In genomic region chr9:30755586-30755985, GRCm38 (mm10) we compare ENCODE assay signal across 27 mouse cellular contexts.
A peak's percentile ranks its signal among the peaks of the same experiment; 100 is the strongest.
DNase-seq lines count a peak whose midpoint lies in the region; ATAC-seq and TF ChIP-seq lines count a peak whose summit lies in the region.
"Had no signal": no experiment of that assay in that cellular context is flagged by ENCODE, and none has a peak within 500 bp of the region (broad histone marks: within the 10 kb centered on the region; RNA-seq: fewer than 3 reads in every experiment).

No protein-coding gene starts in this region.

- no peaks in the 10 kb centered on the region for H3K4me1 ChIP-seq in kidney, embryonic 16.5 days (ENCODE audit: insufficient read depth, low read length)
- H3K4me1 ChIP-seq in midbrain, embryonic 11.5 days (ENCODE audit: control insufficient read depth, insufficient read depth, low read length), result no peaks in the 10 kb centered on the region
- no peaks in the 10 kb centered on the region for H3K4me1 ChIP-seq in midbrain, embryonic 15.5 days
- H3K4me1 ChIP-seq: embryonic facial prominence, embryonic 13.5 days; embryonic facial prominence, embryonic 15.5 days; forebrain, embryonic 10.5 days; forebrain, embryonic 12.5 days had no signal

- TF ChIP-seq CTCF in gastrocnemius, adult 2 months (IDR thresholded peaks at IDR 0.05), result no peak

- ATAC-seq in kidney, embryonic 16.5 days (ENCODE audit: low FRiP score, low TSS enrichment), result peak; percentile 57; the same call in 1 of the 2 replicates
- no peak for ATAC-seq in midbrain, embryonic 11.5 days (ENCODE audit: low FRiP score)
- no peak for ATAC-seq in midbrain, embryonic 15.5 days (replicated peaks)
- ATAC-seq: CD4-positive, CD25-positive, alpha-beta regulatory T cell, adult 4 months; forebrain, embryonic 14.5 days; forebrain, embryonic 16.5 days had no signal

- no peaks in the 10 kb centered on the region for H3K36me3 ChIP-seq in kidney, embryonic 16.5 days (ENCODE audit: insufficient read depth, low read length)
- no peaks in the 10 kb centered on the region for H3K36me3 ChIP-seq in midbrain, embryonic 11.5 days (ENCODE audit: control insufficient read depth, insufficient read depth, low read length)
- no peaks in the 10 kb centered on the region for H3K36me3 ChIP-seq in midbrain, embryonic 15.5 days (replicated peaks)
- H3K36me3 ChIP-seq: embryonic facial prominence, embryonic 13.5 days; embryonic facial prominence, embryonic 15.5 days; forebrain, embryonic 10.5 days; forebrain, embryonic 12.5 days; G1E had no signal

- 46% methylated on average over 1 of the region's 1 CpGs for WGBS in kidney, embryonic 16.5 days
- WGBS in midbrain, embryonic 11.5 days, result 85% methylated on average over 1 of the region's 1 CpGs
- 81% methylated on average over 1 of the region's 1 CpGs for WGBS in midbrain, embryonic 15.5 days

- H3K27ac ChIP-seq in gastrocnemius, adult 2 months, result peak overlapping the region; percentile 16; the same call in 1 of the 2 replicates
- no peak overlapping the region for H3K27ac ChIP-seq in kidney, embryonic 16.5 days (ENCODE audit: low read length)
- no peak overlapping the region for H3K27ac ChIP-seq in midbrain, embryonic 11.5 days (ENCODE audit: low read depth, low read length)
- H3K27ac ChIP-seq in midbrain, embryonic 15.5 days, result no peak overlapping the region
- H3K27ac ChIP-seq: embryonic facial prominence, embryonic 13.5 days; embryonic facial prominence, embryonic 15.5 days; forebrain, embryonic 10.5 days; forebrain, embryonic 12.5 days had no signal

- H3K27me3 ChIP-seq in kidney, embryonic 16.5 days (ENCODE audit: insufficient read depth, low read length), result no peaks in the 10 kb centered on the region
- H3K27me3 ChIP-seq in midbrain, embryonic 11.5 days (ENCODE audit: control insufficient read depth, insufficient read depth, low read length), result no peaks in the 10 kb centered on the region
- H3K27me3 ChIP-seq in midbrain, embryonic 15.5 days (replicated peaks), result no peaks in the 10 kb centered on the region
- H3K27me3 ChIP-seq: CH12.LX; embryonic facial prominence, embryonic 13.5 days; embryonic facial prominence, embryonic 15.5 days; forebrain, embryonic 12.5 days had no signal

- no peak for DNase-seq in gastrocnemius, adult 2 months
- no peak for DNase-seq in gastrocnemius, postnatal 25 days
- DNase-seq in kidney, adult 11 months, result no peak
- peak; percentile 56 for DNase-seq in midbrain, embryonic 11.5 days (ENCODE audit: low spot score, missing footprints)
- DNase-seq: adrenal gland, adult 2 months; adrenal gland, postnatal 10 days; adrenal gland, postnatal 25 days; B cell, adult 2 months; cerebellum, adult 11 months; cerebellum, adult 18-20 months; cerebellum, adult 8-10 months; cerebellum, adult 9-11 months; cerebellum, postnatal 14 days; cerebellum, postnatal 36 days; embryo, embryonic 11 days had no signal

- no peak overlapping the region for H3K4me3 ChIP-seq in gastrocnemius, adult 2 months
- H3K4me3 ChIP-seq in kidney, embryonic 16.5 days (ENCODE audit: low read length), result no peak overlapping the region
- no peak overlapping the region for H3K4me3 ChIP-seq in midbrain, embryonic 11.5 days (ENCODE audit: low read depth, low read length)
- no peak overlapping the region for H3K4me3 ChIP-seq in midbrain, embryonic 15.5 days
- H3K4me3 ChIP-seq: embryonic facial prominence, embryonic 13.5 days; embryonic facial prominence, embryonic 15.5 days; erythroblast, embryonic 14.5 days; forebrain, embryonic 10.5 days; forebrain, embryonic 12.5 days had no signal

- H3K9ac ChIP-seq in kidney, embryonic 16.5 days (replicated peaks; ENCODE audit: low read length), result no peak overlapping the region
- no peak overlapping the region for H3K9ac ChIP-seq in midbrain, embryonic 11.5 days (ENCODE audit: low read length)
- H3K9ac ChIP-seq in midbrain, embryonic 15.5 days, result no peak overlapping the region
- H3K9ac ChIP-seq: embryonic facial prominence, embryonic 13.5 days; embryonic facial prominence, embryonic 15.5 days; forebrain, embryonic 12.5 days had no signal

- no peak overlapping the region for H3K4me2 ChIP-seq in kidney, embryonic 16.5 days (replicated peaks; ENCODE audit: low read depth, low read length)
- H3K4me2 ChIP-seq in midbrain, embryonic 11.5 days, result no peak overlapping the region
- H3K4me2 ChIP-seq in midbrain, embryonic 15.5 days, result no peak overlapping the region
- H3K4me2 ChIP-seq: embryonic facial prominence, embryonic 13.5 days; embryonic facial prominence, embryonic 15.5 days; forebrain, embryonic 12.5 days had no signal

- H3K9me3 ChIP-seq in kidney, embryonic 16.5 days (ENCODE audit: low read length), result no peaks in the 10 kb centered on the region; the same call in 1 of the 2 replicates
- no peaks in the 10 kb centered on the region for H3K9me3 ChIP-seq in midbrain, embryonic 11.5 days (ENCODE audit: control insufficient read depth, low read length)
- no peaks in the 10 kb centered on the region for H3K9me3 ChIP-seq in midbrain, embryonic 15.5 days
- H3K9me3 ChIP-seq: embryonic facial prominence, embryonic 13.5 days; embryonic facial prominence, embryonic 15.5 days; forebrain, embryonic 10.5 days; forebrain, embryonic 12.5 days; G1E had no signal

- intact Hi-C loops in gastrocnemius, adult 2 months (cut with DNase I), result no loop called here
